Mouse (Mus musculus): ENCODE measurements around the gene Cinp. TPM values are rescaled to one million over a fixed set of nuclear protein-coding genes. Genes with fewer than 3 reads are reported as not detected.

The Cinp gene
- polyA plus RNA-seq (2012; rRNA removed): 52.0 and 53.7 TPM in 2 replicates

DNA sequence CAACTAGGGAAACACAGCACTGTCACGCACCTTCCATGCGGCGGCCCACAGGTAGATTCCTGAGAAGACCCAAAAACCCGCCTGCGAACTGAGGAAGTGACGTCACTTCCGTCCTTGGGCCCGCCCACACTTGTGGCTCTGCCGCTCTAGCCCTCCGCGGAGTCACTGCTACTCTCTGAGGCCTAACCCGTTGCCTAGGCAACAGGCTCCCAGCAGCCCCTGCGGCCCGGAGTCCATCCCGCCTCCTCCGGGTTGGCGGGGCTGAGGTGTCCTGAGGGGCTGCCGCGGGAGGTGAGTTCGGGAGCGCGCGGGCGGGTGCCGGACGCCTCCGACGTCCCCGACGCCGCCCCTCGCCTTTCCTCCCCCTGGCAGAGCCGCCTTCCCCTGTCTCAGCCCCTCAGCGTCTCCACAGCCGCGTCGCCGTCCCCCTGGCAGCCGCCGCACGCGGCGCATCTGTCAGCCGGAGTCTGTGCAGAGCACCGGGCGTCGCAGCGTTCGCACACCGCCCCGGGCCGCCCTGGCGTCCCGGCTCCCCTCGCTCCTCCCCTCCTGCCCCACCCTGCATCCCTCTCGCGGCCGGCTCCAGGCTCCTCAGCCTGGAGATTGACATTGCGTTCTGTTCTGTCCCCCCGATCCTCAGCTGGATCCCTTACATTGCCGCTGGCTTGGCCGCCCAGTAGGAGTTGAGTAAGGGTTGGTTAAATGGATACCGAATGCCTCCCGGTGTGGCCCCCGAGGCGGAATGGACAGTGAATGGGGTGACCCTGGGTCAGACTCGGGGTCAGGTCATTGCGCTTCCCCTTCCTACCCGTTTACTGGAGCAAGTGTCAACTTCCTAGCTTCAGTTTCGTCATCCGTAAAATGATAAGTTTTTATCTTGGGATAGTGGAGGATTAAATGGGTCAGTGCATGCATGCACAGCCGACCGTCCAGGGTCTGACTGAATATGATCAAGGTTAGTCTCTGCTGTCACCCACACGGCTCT, at the start of gene Cinp, which contains the start of gene Tecpr2:
Cinp (minus strand) TSS at position 110 of the 985 bp plus-strand sequence.
Tecpr2 (plus strand) TSS at position 229 of the 985 bp plus-strand sequence.
- H3K36me3 ChIP-seq (ENCODE audit: control insufficient read depth, insufficient read depth, low read length): no peaks in the 10 kb centered on the region
- H3K4me3 ChIP-seq (ENCODE audit: control insufficient read depth, insufficient read depth, low read length): peak within 1 kb of the TSS; percentile 88
- H3K27me3 ChIP-seq (ENCODE audit: control insufficient read depth, insufficient read depth, low read length): no peaks in the 10 kb centered on the region
- TF ChIP-seq POLR2A (IDR thresholded peaks at IDR 0.05; ENCODE audit: control insufficient read depth, extremely low read depth, insufficient read depth, low read length, poor library complexity) (0 out of 2 replicates have a peak, but pooled peaks have one; percentile 40), CTCF (IDR thresholded peaks at IDR 0.05; ENCODE audit: borderline replicate concordance, control insufficient read depth, extremely low read depth, insufficient read depth, low read length, poor library complexity) (peak; percentile 41; the same call in 1 of the 2 replicates)
- peaks cover 9% of the 10 kb centered on the region for H3K4me1 ChIP-seq (replicated peaks; ENCODE audit: control insufficient read depth, insufficient read depth, low read length)
- peak; percentile 98 for DNase-seq
- H3K27ac ChIP-seq (ENCODE audit: control insufficient read depth, insufficient read depth, low read length): no peak within 1 kb of the TSS
- whole genome bisulfite sequencing: under 1% methylated on average over 73 of the region's 74 CpGs

DNA sequence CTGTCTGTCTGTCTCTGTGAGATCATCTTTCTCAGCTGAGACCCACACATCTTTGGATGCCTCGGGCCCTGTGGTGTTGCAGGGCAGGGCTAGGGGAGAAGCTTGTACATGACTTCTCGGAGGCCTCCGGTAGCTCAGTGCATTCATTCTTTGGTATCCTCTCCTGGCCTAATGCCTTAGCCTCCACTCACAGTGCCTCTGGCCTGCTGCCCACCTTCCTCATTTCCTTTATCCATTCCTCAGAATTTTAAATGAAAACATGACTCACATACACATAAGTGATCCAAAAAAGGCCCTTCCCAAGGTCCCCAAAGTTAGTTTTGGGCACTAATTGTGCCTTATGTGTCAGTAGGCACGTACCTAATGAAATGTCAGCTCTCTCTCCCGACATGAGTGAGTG, 48.6 kb upstream of the Cinp start:
- H3K27me3 ChIP-seq (ENCODE audit: control insufficient read depth, insufficient read depth, low read length): no peaks in the 10 kb centered on the region
- no peak for DNase-seq
- 90% methylated on average over 5 of the region's 5 CpGs for WGBS
- TF ChIP-seq CTCF (IDR thresholded peaks at IDR 0.05; ENCODE audit: borderline replicate concordance, control insufficient read depth, extremely low read depth, insufficient read depth, low read length, poor library complexity) (no peak), POLR2A (IDR thresholded peaks at IDR 0.05; ENCODE audit: control insufficient read depth, extremely low read depth, insufficient read depth, low read length, poor library complexity) (no peak)
- H3K4me1 ChIP-seq (replicated peaks; ENCODE audit: control insufficient read depth, insufficient read depth, low read length): no peaks in the 10 kb centered on the region
- H3K27ac ChIP-seq (ENCODE audit: control insufficient read depth, insufficient read depth, low read length): no peak overlapping the region
- H3K36me3 ChIP-seq (ENCODE audit: control insufficient read depth, insufficient read depth, low read length): no peaks in the 10 kb centered on the region
- H3K4me3 ChIP-seq (ENCODE audit: control insufficient read depth, insufficient read depth, low read length): no peak overlapping the region

DNA sequence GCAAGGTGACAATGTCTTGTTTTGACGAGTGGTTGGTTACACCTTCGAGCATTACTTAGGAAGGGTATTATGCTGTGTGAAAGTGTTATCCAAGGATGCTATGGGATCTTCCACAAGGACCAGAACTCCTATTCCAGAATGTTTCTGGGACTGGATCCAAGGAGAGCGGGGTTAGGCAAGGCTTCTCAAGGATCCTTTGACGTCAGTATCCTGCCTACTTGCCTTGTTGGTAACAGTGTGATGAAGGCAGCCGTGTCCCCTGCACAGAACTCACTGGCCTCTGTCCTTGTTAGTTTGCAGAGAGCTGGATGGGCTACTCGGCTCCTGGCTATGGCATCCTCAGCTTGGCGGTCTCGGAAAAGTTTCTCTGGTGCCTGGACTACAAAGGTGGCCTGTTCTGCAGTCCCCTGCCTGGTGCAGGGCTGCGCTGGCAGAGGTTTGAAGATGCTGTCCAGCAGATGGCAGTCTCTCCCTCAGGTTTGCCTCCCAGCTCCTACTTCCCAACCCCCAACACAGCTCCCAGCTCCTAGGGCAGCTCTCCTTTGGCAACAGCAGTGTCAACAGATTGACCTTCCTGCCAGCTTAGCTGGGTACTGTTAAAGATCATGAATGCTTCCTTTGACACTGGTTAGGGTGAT, 47.2 kb upstream of the Cinp start:
- 88% methylated on average over 9 of the region's 9 CpGs for WGBS
- DNase-seq: peak; percentile 60
- Histone ChIP-seq H3K36me3 (ENCODE audit: control insufficient read depth, insufficient read depth, low read length) (no peaks in the 10 kb centered on the region), H3K4me1 (replicated peaks; ENCODE audit: control insufficient read depth, insufficient read depth, low read length) (no peaks in the 10 kb centered on the region), H3K27ac (ENCODE audit: control insufficient read depth, insufficient read depth, low read length) (no peak overlapping the region), H3K27me3 (ENCODE audit: control insufficient read depth, insufficient read depth, low read length) (no peaks in the 10 kb centered on the region), H3K4me3 (ENCODE audit: control insufficient read depth, insufficient read depth, low read length) (no peak overlapping the region)
- TF ChIP-seq POLR2A (IDR thresholded peaks at IDR 0.05; ENCODE audit: control insufficient read depth, extremely low read depth, insufficient read depth, low read length, poor library complexity) (no peak), CTCF (IDR thresholded peaks at IDR 0.05; ENCODE audit: borderline replicate concordance, control insufficient read depth, extremely low read depth, insufficient read depth, low read length, poor library complexity) (peak; percentile 81)

DNA sequence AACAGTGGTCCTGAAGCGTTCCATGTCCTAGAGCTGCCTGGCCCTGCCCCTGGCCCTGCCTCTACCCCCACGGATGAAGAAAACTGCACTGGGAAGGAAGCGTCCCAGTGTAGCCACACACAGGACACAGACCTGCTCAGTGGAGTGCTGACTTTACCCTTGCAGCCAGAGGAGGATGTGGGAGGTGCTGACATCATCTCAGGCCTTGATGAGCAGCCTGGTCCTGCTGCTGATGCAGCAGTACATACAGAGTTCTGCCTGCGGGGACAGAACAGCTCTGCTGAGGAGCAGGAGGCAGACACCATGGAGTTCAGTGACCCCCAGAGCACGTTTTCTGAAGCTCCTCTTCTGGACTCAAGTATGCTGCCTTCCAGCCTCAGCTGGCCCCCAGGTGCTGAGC, 43.9 kb upstream of the Cinp start:
- no peak for DNase-seq
- Histone ChIP-seq H3K27me3 (ENCODE audit: control insufficient read depth, insufficient read depth, low read length) (no peaks in the 10 kb centered on the region), H3K27ac (ENCODE audit: control insufficient read depth, insufficient read depth, low read length) (no peak overlapping the region), H3K4me3 (ENCODE audit: control insufficient read depth, insufficient read depth, low read length) (no peak overlapping the region), H3K36me3 (ENCODE audit: control insufficient read depth, insufficient read depth, low read length) (no peaks in the 10 kb centered on the region), H3K4me1 (replicated peaks; ENCODE audit: control insufficient read depth, insufficient read depth, low read length) (no peaks in the 10 kb centered on the region)
- WGBS: 91% methylated on average over 5 of the region's 5 CpGs
- no peak for TF ChIP-seq CTCF (IDR thresholded peaks at IDR 0.05; ENCODE audit: borderline replicate concordance, control insufficient read depth, extremely low read depth, insufficient read depth, low read length, poor library complexity)
- TF ChIP-seq POLR2A (IDR thresholded peaks at IDR 0.05; ENCODE audit: control insufficient read depth, extremely low read depth, insufficient read depth, low read length, poor library complexity): no peak

DNA sequence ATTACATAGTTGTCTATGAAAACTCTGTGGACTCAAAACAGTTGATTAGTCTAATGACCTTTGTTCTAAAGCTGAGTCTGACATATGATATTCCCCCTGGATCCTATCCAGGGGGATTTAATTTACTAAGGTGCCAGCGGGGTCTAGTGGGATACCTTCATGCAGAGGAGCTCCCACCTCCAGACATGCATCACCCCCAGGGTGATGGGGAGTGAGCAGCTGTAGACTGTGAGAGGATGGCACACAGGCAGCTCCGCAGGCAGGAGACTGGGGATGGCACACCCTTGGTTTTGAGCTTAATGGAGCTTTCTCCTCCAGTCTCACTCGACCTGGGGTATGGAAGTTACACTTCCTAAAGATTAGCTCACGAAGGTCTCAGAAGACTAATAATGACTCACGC, 32.6 kb upstream of the Cinp start:
- Histone ChIP-seq H3K4me3 (ENCODE audit: control insufficient read depth, insufficient read depth, low read length) (no peak overlapping the region), H3K27ac (ENCODE audit: control insufficient read depth, insufficient read depth, low read length) (no peak overlapping the region), H3K4me1 (replicated peaks; ENCODE audit: control insufficient read depth, insufficient read depth, low read length) (no peaks in the 10 kb centered on the region), H3K27me3 (ENCODE audit: control insufficient read depth, insufficient read depth, low read length) (no peaks in the 10 kb centered on the region), H3K36me3 (ENCODE audit: control insufficient read depth, insufficient read depth, low read length) (peaks cover 6% of the 10 kb centered on the region)
- no peak for DNase-seq
- 94% methylated on average over 5 of the region's 5 CpGs for WGBS
- TF ChIP-seq CTCF (IDR thresholded peaks at IDR 0.05; ENCODE audit: borderline replicate concordance, control insufficient read depth, extremely low read depth, insufficient read depth, low read length, poor library complexity) (no peak), POLR2A (IDR thresholded peaks at IDR 0.05; ENCODE audit: control insufficient read depth, extremely low read depth, insufficient read depth, low read length, poor library complexity) (no peak)

DNA sequence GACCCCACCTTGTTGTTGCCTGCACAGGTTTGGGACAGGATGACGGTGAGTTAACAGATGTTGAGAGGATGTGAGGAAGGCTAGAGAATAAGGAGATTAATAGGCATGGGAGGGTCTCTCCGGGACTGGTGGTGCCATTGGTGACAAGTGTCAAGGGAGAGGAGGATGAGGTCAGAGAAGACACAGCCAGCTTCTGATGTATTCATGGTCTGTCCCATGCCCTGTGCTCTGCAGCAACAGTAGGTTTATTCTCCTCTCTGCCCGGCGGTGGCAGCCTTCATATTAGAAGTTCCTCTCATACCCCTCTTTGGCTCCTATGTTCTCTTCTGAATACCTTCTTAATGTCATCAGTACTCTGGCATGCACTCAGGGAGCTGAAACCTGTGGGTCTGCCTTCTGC, 31.3 kb upstream of the Cinp start:
- Histone ChIP-seq H3K4me3 (ENCODE audit: control insufficient read depth, insufficient read depth, low read length) (no peak overlapping the region), H3K27ac (ENCODE audit: control insufficient read depth, insufficient read depth, low read length) (no peak overlapping the region), H3K27me3 (ENCODE audit: control insufficient read depth, insufficient read depth, low read length) (no peaks in the 10 kb centered on the region), H3K4me1 (replicated peaks; ENCODE audit: control insufficient read depth, insufficient read depth, low read length) (no peaks in the 10 kb centered on the region), H3K36me3 (ENCODE audit: control insufficient read depth, insufficient read depth, low read length) (peaks cover 6% of the 10 kb centered on the region)
- DNase-seq: no peak
- 94% methylated on average over 4 of the region's 4 CpGs for WGBS
- TF ChIP-seq CTCF (IDR thresholded peaks at IDR 0.05; ENCODE audit: borderline replicate concordance, control insufficient read depth, extremely low read depth, insufficient read depth, low read length, poor library complexity) (no peak), POLR2A (IDR thresholded peaks at IDR 0.05; ENCODE audit: control insufficient read depth, extremely low read depth, insufficient read depth, low read length, poor library complexity) (no peak)

All from thymus, adult 2 months (tissue).